Mouse (Mus musculus) heart, adult 2 months (tissue): ENCODE measurements around the gene Olfr64. TPM values are rescaled to one million over a fixed set of nuclear protein-coding genes. Genes with fewer than 3 reads are reported as not detected.

ENCODE experiments used
- DNase-seq, 2 experiments: peaks; one replicate each; pipeline ENCODE4 v3.0.0; 2021
- H3K27ac ChIP-seq: fragments of 200-600 bp; 2 replicates; pipeline ENCODE4 v1.8.1; 2022
- H3K27me3 ChIP-seq: fragments of 200-500 bp; 2 replicates; pipeline ENCODE4 v1.6.1; 2012; ENCODE audit warnings: mild to moderate bottlenecking, low read length, inconsistent platforms, mixed read lengths; ENCODE audit not compliant: control insufficient read depth, insufficient read depth
- H3K36me3 ChIP-seq: fragments of 200-500 bp; 2 replicates; pipeline ENCODE4 v1.6.1; 2012; ENCODE audit warnings: low read length, inconsistent platforms; ENCODE audit not compliant: control insufficient read depth, insufficient read depth
- H3K4me1 ChIP-seq: fragments of 200-500 bp; 2 replicates; pipeline ENCODE4 v1.6.1; 2011; ENCODE audit warnings: low read length; ENCODE audit not compliant: control insufficient read depth, insufficient read depth
- H3K4me3 ChIP-seq: fragments of 200-600 bp; 2 replicates; pipeline ENCODE4 v1.8.1; 2022
- H3K79me2 ChIP-seq: fragments of 200-500 bp; replicated peaks from 2 replicates; pipeline ENCODE4 v1.6.1; 2012; ENCODE audit warnings: mild to moderate bottlenecking, inconsistent platforms, low read length, moderate library complexity, mixed read lengths; ENCODE audit not compliant: control insufficient read depth, insufficient read depth
- H3K9ac ChIP-seq: fragments of 200-500 bp; 2 replicates; pipeline ENCODE4 v1.6.1; 2012; ENCODE audit warnings: low read depth, mild to moderate bottlenecking, control low read depth, inconsistent platforms, low read length, mixed read lengths
- CTCF ChIP-seq: fragments of 200-600 bp; IDR thresholded peaks from 2 replicates; pipeline ENCODE4 v1.8.1; 2022; ENCODE audit warnings: antibody characterized with exemption, mild to moderate bottlenecking, moderate library complexity
- EP300 ChIP-seq: fragments of 200-500 bp; IDR thresholded peaks from 2 replicates; pipeline ENCODE4 v1.6.1; 2011; ENCODE audit warnings: low read depth, low read length, control low read depth; ENCODE audit not compliant: insufficient read depth
- POLR2A ChIP-seq: fragments of 200-500 bp; IDR thresholded peaks from 2 replicates; pipeline ENCODE4 v1.6.1; 2011; ENCODE audit warnings: mild to moderate bottlenecking, low read depth, low read length, control low read depth; ENCODE audit not compliant: insufficient read depth
- WGBS: fragments of 180-500 bp; shearing (Covaris S2); methylation state at CpG from one replicate; pipeline ENCODE4 v1.1.7; 2018; 5-methylcytosine and 5-hydroxymethylcytosine counted together
- intact Hi-C: fragments of 180-260 bp; cut with DNase I; formaldehyde crosslinking; loops from one replicate; pipeline ENCODE4 v1.15.1; 2025
- polyA plus RNA-seq: library from polyadenylated mRNA; depleted of rRNA; stranded (reverse); fragments of >200 nt; gene quantifications from 2 replicates; pipeline ENCODE4 v1.2.3, GENCODE M21; 2012
- total RNA-seq, 2 experiments: library from RNA; stranded (reverse); gene quantifications; 2 replicates each; pipeline ENCODE4 v1.2.3; 2021

Gene Olfr64
- total and polyA plus RNA-seq, 3 experiments: not detected

GRCm38 (mm10) chr7:103870667-103871066 is 23.6 kb downstream of the Olfr64 start:
- Histone ChIP-seq H3K79me2 (no peaks in the 10 kb centered on the region), H3K4me1 (no peaks in the 10 kb centered on the region), H3K9ac (no peak overlapping the region), H3K36me3 (no peaks in the 10 kb centered on the region), H3K27me3 (no peaks in the 10 kb centered on the region), H3K4me3 (no peak overlapping the region), H3K27ac (no peak overlapping the region)
- intact Hi-C loops: loop anchor here (5.0 kb wide), 1 partner anchor 78 kb away; the partner anchor contains the start of gene Olfr67
- DNase-seq: no peak
- TF ChIP-seq POLR2A: no peak
- TF ChIP-seq EP300: no peak
- TF ChIP-seq CTCF: no peak

- H3K27ac ChIP-seq: no peak overlapping the region
- H3K79me2 ChIP-seq: no peaks in the 10 kb centered on the region
- intact Hi-C loops: no loop called here
- no peak overlapping the region for H3K4me3 ChIP-seq
- no peak for TF ChIP-seq EP300
- TF ChIP-seq POLR2A: no peak
- TF ChIP-seq CTCF: no peak
- H3K36me3 ChIP-seq: no peaks in the 10 kb centered on the region
- no peak for DNase-seq
- H3K27me3 ChIP-seq: no peaks in the 10 kb centered on the region
- no peak overlapping the region for H3K9ac ChIP-seq
- H3K4me1 ChIP-seq: no peaks in the 10 kb centered on the region
Observed at GRCm38 (mm10) chr7:103865716-103866115, 28.6 kb downstream of the Olfr64 start.

DNA sequence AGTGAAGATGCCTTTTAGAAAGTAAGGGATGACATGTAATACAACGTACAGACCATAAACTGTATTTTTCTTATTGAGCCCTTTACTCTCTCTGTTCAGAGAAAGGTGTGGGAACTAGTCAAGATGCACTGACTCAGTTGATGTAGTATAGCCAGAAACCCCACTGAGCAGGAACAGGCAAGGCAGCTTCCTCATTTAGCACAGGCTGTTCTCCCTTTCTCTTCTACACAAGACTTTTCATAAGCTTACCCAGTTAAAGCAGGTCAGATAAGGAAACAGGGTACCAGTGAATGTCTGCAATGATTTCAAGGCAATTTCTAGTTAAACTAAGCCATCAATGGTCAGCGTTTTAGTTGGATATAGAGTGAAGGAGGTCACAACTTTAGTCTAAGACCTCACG is 32.8 kb downstream of the Olfr64 start:
- no peak for DNase-seq
- Histone ChIP-seq H3K27me3 (no peaks in the 10 kb centered on the region), H3K4me3 (no peak overlapping the region), H3K79me2 (no peaks in the 10 kb centered on the region), H3K4me1 (no peaks in the 10 kb centered on the region), H3K9ac (no peak overlapping the region), H3K27ac (no peak overlapping the region), H3K36me3 (no peaks in the 10 kb centered on the region)
- intact Hi-C loops: no loop called here
- 86% methylated on average over 3 of the region's 3 CpGs for WGBS
- TF ChIP-seq POLR2A (no peak), CTCF (no peak), EP300 (no peak)

GRCm38 (mm10) chr7:103860855-103861254 is 33.4 kb downstream of the Olfr64 start:
- H3K4me1 ChIP-seq: no peaks in the 10 kb centered on the region
- no peak overlapping the region for H3K27ac ChIP-seq
- no peaks in the 10 kb centered on the region for H3K79me2 ChIP-seq
- DNase-seq: peak; percentile 34 to 35
- 0 out of 2 replicates have a peak, but pooled peaks have one; percentile 23 for TF ChIP-seq EP300
- TF ChIP-seq CTCF: no peak
- WGBS: 31% methylated on average over 1 of the region's 1 CpGs
- H3K27me3 ChIP-seq: no peaks in the 10 kb centered on the region
- H3K4me3 ChIP-seq: no peak overlapping the region
- H3K36me3 ChIP-seq: no peaks in the 10 kb centered on the region
- intact Hi-C loops: no loop called here
- no peak overlapping the region for H3K9ac ChIP-seq

- no peak overlapping the region for H3K4me3 ChIP-seq
- no peaks in the 10 kb centered on the region for H3K4me1 ChIP-seq
- WGBS: 20% methylated on average over 2 of the region's 2 CpGs
- intact Hi-C loops: no loop called here
- no peak overlapping the region for H3K9ac ChIP-seq
- H3K79me2 ChIP-seq: no peaks in the 10 kb centered on the region
- DNase-seq: no peak
- no peak overlapping the region for H3K27ac ChIP-seq
- H3K27me3 ChIP-seq: no peaks in the 10 kb centered on the region
- no peaks in the 10 kb centered on the region for H3K36me3 ChIP-seq
- TF ChIP-seq CTCF: no peak
- TF ChIP-seq EP300: no peak
- TF ChIP-seq POLR2A: no peak
Observed at GRCm38 (mm10) chr7:103859076-103859475, 35.2 kb downstream of the Olfr64 start.

DNA sequence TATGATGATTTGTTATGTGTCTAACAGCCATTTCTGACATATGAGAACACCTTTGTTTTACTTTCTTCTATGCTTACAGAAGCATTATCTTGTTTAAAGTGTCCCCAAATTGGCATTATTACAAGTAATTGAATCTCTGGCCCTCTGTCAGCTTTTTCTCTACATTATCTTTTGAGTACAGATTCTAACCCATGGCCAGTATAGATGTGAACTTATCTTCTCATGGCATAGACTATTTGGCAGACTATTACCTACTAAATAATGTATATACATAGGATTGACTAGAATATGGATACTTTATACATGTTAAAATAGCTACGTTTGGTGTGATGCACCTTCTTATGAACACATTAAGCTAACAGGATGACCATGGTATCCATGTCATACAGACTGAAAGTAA is 39.6 kb downstream of the Olfr64 start:
- intact Hi-C loops: no loop called here
- Histone ChIP-seq H3K27me3 (no peaks in the 10 kb centered on the region), H3K4me1 (no peaks in the 10 kb centered on the region), H3K79me2 (no peaks in the 10 kb centered on the region), H3K36me3 (no peaks in the 10 kb centered on the region), H3K27ac (no peak overlapping the region), H3K9ac (no peak overlapping the region), H3K4me3 (no peak overlapping the region)
- no peak for TF ChIP-seq CTCF
- DNase-seq: no peak
- 63% methylated on average over 1 of the region's 1 CpGs for WGBS

DNA sequence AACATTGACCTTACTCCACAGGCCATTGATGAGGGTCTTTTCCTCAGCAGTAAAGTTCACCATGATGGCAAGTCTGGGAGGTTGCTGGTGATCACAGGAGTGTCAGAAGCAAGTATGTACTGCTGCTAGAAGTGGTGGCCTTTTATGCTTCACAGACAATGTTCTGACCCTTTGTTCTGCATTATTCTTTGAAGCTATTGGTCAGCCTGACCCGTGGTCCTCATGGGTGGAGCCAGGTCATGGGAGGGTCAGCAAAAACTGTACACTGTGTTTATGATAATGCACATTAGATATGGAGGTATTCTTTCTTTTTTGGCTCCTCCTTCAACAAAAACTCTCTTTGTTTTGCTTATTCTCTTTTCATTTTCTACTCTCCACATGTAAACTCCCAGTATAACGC is 41.2 kb downstream of the Olfr64 start, which contains the start of gene Hbb-y:
Hbb-y (minus strand) TSS at position 127 of the 400 bp plus-strand sequence.
- H3K9ac ChIP-seq: no peak within 1 kb of the TSS
- WGBS: 43% methylated on average over 2 of the region's 2 CpGs
- no peaks in the 10 kb centered on the region for H3K4me1 ChIP-seq
- TF ChIP-seq CTCF: no peak
- H3K79me2 ChIP-seq: no peaks in the 10 kb centered on the region
- no peak within 1 kb of the TSS for H3K27ac ChIP-seq
- no peaks in the 10 kb centered on the region for H3K27me3 ChIP-seq
- intact Hi-C loops: no loop called here
- DNase-seq: no peak
- H3K36me3 ChIP-seq: no peaks in the 10 kb centered on the region
- H3K4me3 ChIP-seq: no peak within 1 kb of the TSS
